Mouse (Mus musculus) liver, postnatal 0 days (tissue): ENCODE measurements around the gene Pip4p1.

Experiments used
- CTCF ChIP-seq: sonication (generic); IDR thresholded peaks from 2 replicates; pipeline ENCODE4 v1.5.1; 2016; ENCODE audit warnings: antibody characterized with exemption, low read depth
- EP300 ChIP-seq: IDR thresholded peaks from 2 replicates; pipeline ENCODE4 v1.6.1; 2016; ENCODE audit warnings: antibody characterized with exemption, low read depth, mild to moderate bottlenecking

GRCm38 (mm10) chr14:50896747-50897373 lies 33.8 kb downstream of the Pip4p1 start:
- TF ChIP-seq EP300 (no peak), CTCF (no peak)
